Mouse (Mus musculus) CH12.LX (cell line): ENCODE data around the gene Ift20.

Experiments used
- BHLHE40 ChIP-seq: IDR thresholded peaks from 2 replicates; pipeline ENCODE4 v1.6.1; 2011; ENCODE audit warnings: mild to moderate bottlenecking, low read depth, low read length, improper control_type of control experiment
- CTCF ChIP-seq, 2 experiments: IDR thresholded peaks in 1 of 2; conservative IDR thresholded peaks in 1 of 2; 2 replicates each; pipeline ENCODE4 v1.5.1; 2011 to 2012; ENCODE audit warnings: low read depth in 2 of 2, low read length in 2 of 2, improper control_type of control experiment in 1 of 2, inconsistent platforms in 1 of 2, mild to moderate bottlenecking in 1 of 2, moderate library complexity in 1 of 2
- ELF1 ChIP-seq: IDR thresholded peaks from 2 replicates; pipeline ENCODE4 v1.6.1; 2014; ENCODE audit warnings: low read depth, mild to moderate bottlenecking, inconsistent platforms, low read length, improper control_type of control experiment
- EP300 ChIP-seq: IDR thresholded peaks from 2 replicates; pipeline ENCODE4 v1.6.1; 2011; ENCODE audit warnings: low read length, improper control_type of control experiment
- GABPA ChIP-seq: IDR thresholded peaks from 2 replicates; pipeline ENCODE4 v1.6.1; 2012; ENCODE audit warnings: low read depth, low read length, improper control_type of control experiment, inconsistent platforms; ENCODE audit not compliant: insufficient replicate concordance
- JUND ChIP-seq: conservative IDR thresholded peaks from 2 replicates; pipeline ENCODE4 v1.6.1; 2011; ENCODE audit warnings: low read depth, low read length, improper control_type of control experiment
- KAT2A ChIP-seq: IDR thresholded peaks from 2 replicates; pipeline ENCODE4 v1.6.1; 2012; ENCODE audit warnings: low read length, improper control_type of control experiment, inconsistent platforms; ENCODE audit not compliant: insufficient replicate concordance
- MAFK ChIP-seq: IDR thresholded peaks from 2 replicates; pipeline ENCODE4 v1.6.1; 2011; ENCODE audit warnings: low read length, improper control_type of control experiment; ENCODE audit not compliant: insufficient replicate concordance
- MAZ ChIP-seq: IDR thresholded peaks from 2 replicates; pipeline ENCODE4 v1.6.1; 2012; ENCODE audit warnings: low read depth, mild to moderate bottlenecking, inconsistent platforms, low read length, improper control_type of control experiment, moderate library complexity
- POLR2A ChIP-seq: IDR thresholded peaks from 2 replicates; pipeline ENCODE4 v1.6.1; 2011; ENCODE audit warnings: low read depth, mild to moderate bottlenecking, improper control_type of control experiment, low read length
- POLR2AphosphoS2 ChIP-seq: IDR thresholded peaks from 2 replicates; pipeline ENCODE4 v1.6.1; 2011; ENCODE audit warnings: low read depth, low read length, improper control_type of control experiment
- ZC3H11A ChIP-seq: IDR thresholded peaks from 2 replicates; pipeline ENCODE4 v1.6.1; 2012; ENCODE audit warnings: low read depth, mild to moderate bottlenecking, inconsistent platforms, low read length, improper control_type of control experiment
- ZNF384 ChIP-seq: IDR thresholded peaks from 2 replicates; pipeline ENCODE4 v1.6.1; 2012; ENCODE audit warnings: low read depth, low read length, improper control_type of control experiment, inconsistent platforms

GRCm38 (mm10) chr11:78500623-78501202, 35.4 kb upstream of the Ift20 start:
- TF ChIP-seq CTCF (conservative IDR thresholded peaks at IDR 0.05 in 1 of 2, IDR thresholded peaks at IDR 0.05 in 1 of 2; ENCODE audit: low read depth in 2 of 2, low read length in 2 of 2) (no peak), JUND (no peak), POLR2A (no peak), EP300 (no peak), KAT2A (no peak), ZC3H11A (no peak), GABPA (no peak), ZNF384 (no peak), MAFK (no peak), MAZ (no peak), BHLHE40 (no peak), POLR2AphosphoS2 (no peak), ELF1 (no peak)
